Mouse (Mus musculus): ENCODE results near the gene Mrln.

The Mrln gene

DNA sequence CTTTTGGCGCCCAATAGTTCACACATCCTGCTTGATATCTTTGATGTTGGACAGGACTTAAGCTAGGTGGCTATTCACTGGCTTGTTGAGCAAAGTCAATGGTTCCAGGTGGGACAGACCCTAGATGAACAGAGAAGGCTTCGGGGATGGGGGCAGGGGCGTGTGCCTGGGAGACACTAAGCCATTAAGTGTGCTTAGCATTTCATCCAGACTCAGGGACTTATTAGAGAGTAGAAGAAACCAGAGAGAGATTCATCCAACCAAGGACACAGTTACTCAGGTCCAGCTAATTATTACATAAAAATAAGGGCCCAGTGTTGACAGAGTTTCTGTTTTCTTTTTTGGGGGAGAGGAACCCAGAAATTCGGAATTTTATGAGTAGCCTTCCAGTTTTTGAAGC, 45.9 kb downstream of the Mrln start:
- intact Hi-C loops (cut with DNase I), result no loop called here

DNA sequence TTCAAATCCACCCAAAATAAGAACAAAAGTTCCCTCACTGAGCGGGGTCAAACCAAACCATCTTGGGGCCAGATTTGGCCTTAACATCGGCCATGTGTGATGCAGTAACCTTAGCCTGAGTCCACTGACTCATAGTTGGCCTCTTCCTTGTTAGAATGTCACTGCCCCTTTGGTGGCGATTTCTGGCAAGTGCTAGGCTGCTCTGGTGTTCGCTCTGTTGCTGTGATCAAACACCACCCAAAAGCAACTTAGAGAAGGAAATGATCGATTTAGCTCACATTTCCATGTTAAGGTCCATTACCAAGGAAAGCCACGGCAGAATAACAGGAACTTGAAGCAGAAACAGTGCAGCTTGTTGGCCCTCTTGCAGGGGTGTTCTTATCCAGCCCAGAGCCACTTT, 46.3 kb downstream of the Mrln start:
- intact Hi-C loops (cut with DNase I), result no loop called here

DNA sequence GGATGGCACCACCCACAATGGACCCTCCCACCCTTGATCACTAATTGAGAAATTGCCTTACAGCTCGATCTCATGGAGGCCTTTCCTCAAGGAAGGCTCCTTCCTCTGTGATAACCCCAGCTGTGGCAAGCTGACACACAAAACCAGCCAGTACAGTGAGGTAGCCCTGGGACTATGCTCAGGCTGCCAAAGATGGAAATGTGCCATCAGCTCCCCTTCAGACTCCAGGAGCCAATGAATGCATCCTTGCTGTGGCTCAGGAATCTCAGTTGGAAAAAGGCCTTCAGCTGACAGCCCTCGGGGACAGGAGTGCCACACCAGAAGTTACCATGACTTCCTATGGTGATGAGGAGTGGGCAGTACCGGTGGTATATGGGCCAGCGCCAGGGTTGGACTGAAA, 50.2 kb downstream of the Mrln start:
- intact Hi-C loops (cut with DNase I), result no loop called here

DNA sequence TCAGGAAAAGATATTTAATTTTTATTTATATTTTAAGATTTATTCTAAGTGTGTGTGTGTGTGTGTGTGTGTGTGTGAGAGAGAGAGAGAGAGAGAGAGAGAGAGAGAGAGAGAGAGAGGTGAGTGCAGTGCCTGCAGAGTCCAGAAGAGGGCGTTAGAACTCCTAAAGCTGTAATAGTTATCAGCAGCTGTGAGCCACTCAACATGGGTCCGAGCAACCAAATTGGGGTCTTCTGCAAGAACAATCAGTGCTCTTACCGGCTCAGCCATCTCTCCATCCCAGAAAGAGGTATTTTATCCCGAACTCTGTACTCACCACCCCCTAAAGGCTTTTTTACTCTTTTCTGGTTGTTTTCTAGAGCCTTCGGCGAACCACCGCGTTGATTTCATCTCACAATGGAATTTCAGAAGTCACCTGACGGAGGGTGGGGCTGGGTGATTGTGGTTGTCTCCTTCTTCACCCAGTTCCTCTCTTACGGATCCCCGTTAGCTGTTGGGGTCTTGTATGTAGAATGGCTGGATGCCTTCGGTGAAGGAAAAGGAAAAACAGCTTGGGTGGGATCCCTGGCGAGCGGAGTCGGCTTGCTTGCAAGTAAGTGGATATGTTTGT, 51.2 kb downstream of the Mrln start:
- intact Hi-C loops (cut with DNase I), result no loop called here

DNA sequence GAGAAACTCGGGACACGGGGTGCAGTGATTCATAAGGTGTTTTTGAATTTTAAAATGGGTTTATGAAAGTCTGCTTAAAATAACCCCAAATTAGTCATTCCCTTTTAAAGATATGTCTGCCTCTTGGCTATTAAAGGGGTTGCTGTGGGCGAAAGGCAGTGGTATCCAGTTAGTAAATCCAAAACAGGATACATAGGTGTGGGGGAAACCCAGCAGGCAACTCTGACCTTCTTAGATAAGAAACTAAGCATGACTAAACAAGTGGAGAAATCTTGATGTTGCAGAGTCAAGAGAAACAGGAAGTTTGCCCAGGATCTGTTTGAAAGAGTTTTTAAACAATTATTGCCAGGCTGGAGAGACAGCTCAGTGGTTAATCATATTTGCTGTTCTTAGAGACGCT, 52.6 kb downstream of the Mrln start:
- intact Hi-C loops (cut with DNase I), result no loop called here

DNA sequence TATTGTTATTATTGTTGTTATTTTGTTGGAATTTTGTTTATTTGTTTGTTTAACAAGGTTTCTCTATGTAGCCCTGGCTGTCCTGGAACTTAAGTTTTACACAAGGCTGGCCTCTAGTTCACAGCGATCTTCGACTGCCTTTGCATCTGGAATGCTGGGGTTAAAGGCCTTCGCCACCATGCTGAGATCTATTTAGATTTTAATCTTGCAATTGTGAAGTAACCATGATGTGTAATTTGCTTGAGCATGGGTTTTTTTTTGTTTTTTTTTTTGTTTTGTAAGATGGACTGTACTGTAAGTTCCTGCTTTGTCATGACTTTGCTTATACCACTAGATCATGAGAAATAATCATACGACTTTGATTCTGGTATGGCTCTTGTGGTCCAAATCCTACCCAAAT, 56.4 kb downstream of the Mrln start:
- intact Hi-C loops (cut with DNase I), result no loop called here

DNA sequence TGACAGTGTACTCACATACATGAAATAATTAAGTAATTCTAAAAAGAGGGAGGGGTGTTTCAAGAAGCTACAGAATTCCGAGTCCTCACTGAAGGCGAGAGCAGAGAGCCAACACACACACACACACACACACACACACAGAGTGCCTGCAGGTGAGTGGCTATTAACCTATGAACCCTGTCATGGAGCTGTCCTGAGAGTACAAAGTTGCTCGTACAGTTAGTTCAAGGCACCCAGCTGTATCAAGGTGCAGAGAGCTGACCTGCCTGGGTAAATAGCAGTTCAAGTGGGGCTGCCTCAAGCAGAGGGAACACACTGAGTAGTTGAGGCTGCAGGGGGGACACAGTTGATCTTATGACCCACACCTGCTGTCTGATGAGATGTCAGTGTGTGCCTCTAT, 57.6 kb downstream of the Mrln start:
- intact Hi-C loops (cut with DNase I), result no loop called here

DNA sequence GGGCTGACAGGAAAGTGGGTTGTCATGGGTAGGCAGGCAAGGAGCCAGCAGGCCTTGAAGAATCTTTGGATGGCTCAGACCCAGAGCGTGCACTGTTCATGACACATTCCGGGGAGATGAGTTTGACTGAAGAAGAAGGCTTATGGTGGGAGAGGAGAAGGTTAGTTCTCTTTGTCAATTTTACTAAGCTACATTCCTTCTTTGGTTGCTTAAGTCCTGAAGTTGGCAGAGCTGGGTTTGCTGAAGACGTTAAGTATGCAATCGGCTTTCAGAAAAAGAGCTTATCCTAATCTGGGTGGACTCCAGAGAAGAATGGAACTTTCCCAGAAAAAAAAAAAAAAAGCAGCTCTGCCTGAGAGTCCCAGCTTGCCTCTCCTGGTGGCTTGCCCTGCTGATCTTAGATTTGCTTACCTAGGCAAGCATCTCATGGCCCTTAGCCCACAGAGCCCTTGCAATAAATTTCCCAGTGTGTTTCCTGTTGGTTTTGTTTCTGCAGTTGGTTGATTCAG, 59.3 kb downstream of the Mrln start:
- intact Hi-C loops (cut with DNase I), result no loop called here

DNA sequence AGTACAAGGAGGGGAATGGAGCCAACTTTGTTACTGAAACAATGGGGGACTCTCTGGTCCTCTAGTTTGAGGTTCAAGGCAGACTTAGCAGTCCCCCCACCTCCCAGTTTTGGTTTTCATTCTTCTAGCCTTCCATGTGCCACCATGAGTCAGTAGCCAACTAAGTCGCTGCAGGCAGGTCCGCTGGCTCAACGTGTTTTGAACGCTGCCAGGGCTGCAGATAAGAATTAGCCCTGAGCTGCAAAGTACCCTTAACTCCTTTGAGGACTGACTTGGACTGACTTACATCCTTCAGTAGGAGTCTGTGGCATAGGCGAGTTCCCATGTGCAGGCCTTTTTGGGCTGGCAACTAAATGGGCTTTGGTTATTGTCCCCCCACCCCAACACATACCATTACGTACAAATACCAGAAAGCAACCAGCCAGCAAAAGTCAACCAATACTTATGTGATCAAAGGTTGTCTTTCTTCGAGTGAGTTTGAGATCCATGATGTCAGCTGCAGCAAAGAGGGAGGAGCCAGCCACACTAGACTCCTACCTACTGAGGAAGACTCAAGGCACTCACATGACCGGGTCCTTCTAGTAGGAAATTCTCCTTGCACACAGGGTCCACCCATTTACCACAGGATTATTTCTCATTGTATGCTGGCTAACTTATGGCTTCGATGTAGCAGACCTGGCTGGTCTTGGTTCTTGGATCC, 60.0 kb downstream of the Mrln start:
- intact Hi-C loops (cut with DNase I), result no loop called here

DNA sequence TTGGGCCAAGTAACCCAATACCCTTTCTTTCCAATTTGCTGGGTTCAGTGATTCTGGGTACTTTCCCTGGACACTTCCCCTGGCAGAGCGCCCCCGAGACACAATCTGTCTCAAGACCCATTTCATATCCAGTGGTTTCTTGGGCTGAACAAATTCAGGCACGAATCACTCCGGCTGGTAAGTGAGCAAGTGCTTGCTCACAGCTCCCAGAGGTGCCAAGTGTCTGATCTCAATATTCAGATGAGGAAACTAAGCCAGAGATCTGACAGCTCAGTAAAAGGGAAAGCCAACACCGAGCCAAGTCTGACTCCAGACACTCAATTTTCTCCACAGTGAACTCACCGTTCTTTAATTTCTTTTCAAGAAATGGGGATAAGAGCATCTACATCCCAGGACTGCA, 62.0 kb downstream of the Mrln start:
- intact Hi-C loops (cut with DNase I), result no loop called here

DNA sequence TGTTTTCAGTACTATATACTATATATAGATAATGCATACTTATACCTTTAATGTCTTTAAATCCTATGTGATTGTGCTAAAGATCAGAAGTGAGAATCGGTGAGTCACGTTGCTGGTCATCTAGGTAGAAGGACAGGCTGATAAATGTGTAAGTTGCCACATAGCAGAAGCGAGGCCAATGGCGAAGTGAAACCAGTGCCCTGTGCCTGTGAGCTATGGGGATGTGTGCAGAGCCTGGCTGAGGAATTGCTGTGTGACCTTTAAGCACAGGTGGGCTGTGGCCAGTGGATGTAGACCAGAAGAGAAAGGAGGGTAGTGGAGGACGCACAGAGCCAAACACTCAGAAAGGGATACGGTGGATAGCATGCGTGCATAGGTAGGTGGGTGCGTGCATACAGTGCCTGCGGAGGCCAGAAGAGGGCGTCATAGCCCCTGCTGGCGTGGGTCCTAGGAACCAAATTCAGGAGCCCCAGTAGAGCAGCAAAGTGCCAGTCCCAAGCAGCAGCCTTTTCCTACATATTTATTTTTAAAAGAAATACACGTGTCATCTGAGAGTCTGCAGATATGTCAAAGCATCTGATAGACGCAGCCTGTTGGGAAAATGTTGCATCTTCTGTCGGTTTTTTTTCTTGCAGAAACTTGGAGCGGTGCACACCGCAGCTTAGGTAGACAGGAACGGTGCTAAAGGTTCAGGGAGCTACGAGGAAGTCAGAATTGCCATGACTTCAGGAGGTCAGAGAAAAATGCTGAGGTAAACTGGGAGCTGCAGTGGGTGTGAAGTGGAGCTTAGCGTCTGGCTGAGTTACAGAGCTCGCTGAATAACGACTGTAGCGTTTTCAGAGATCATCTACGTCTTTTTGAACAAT, 64.3 kb downstream of the Mrln start:
- intact Hi-C loops (cut with DNase I), result no loop called here

Measured in adrenal gland (tissue).